Mouse (Mus musculus) heart, adult 8-10 months (tissue): ENCODE results near the gene Cdca5. TPM values are rescaled to one million over a fixed set of nuclear protein-coding genes. Genes with fewer than 3 reads are reported as not detected.
"Not testable (repeated sequence)": the region's sequence is repeated elsewhere in the genome, so short reads cannot be mapped to it uniquely, and the experiment has no call there.

Source experiments
- DNase-seq: peaks from one replicate; pipeline ENCODE4 v3.0.0; 2022; ENCODE audit warnings: low spot score
- total RNA-seq, 4 experiments: library from RNA; stranded (reverse); gene quantifications; 2 replicates each; pipeline ENCODE4 v1.2.4; 2022

Gene Cdca5
- total RNA-seq, 4 experiments from 2014 or later, result 0.16 TPM; not detected in 3

DNA sequence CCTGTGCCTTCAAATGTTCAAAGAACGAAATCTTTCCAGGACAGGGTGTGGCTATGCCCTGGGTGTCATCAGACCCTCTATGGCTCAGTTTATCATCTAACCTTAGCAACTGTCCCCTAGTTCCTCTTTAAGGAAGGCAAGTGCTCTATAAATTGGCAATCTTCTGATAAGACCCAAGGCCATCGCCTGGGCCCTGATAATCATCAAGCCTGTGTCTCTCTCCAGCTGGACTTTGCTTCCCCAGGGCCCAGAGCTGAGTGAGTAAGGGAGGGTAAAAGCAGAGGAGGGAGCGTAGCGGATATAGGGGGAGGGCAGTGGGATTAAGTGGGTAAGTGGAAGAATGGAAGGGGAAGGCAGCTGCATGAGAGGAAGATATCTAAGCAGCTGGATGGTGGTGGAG, 19.7 kb downstream of the Cdca5 start:
- DNase-seq, result no peak

DNA sequence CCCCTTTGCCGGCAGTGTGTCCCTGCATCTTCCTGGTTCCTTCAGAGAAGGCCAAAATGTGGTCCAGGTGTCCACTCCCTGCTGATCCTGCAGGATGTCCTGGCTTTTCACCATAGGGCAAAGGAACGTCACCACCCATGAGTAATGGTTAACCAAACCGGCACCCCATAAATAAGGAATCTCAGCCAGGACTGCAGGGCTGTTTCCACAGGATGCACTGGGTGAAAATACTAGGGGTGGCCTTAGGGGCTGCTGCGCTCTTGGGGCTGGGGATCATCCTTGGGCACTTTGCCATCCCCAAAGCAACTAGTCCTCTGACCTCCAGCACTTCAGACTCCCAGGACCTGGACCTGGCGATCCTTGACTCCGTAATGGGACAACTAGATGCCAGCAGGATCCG, 20.8 kb downstream of the Cdca5 start, which contains the start of gene Naaladl1:
Gene Naaladl1 (plus strand): TSS at position 197 of the 400 bp plus-strand sequence.
- DNase-seq, result no peak

DNA sequence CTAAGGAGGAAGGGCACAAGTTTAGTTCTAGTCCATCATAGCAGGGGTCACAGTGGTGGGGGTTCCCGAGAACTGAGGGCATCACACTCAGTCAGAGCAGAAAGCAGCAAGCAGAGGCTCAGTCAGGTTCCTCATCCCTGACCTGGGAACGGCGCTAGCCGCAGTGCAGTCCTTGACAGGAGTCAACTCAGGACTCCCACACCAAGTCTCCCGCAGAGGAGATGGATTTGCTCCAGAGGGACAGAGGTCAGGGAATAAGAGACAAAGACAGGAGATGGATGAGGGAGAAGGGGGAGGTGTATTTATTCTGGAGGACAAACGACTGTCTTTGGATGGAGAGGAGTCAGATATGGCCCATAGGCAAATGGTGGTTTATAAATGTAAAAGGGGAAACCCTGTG, 28.3 kb downstream of the Cdca5 start:
- no peak for DNase-seq

DNA sequence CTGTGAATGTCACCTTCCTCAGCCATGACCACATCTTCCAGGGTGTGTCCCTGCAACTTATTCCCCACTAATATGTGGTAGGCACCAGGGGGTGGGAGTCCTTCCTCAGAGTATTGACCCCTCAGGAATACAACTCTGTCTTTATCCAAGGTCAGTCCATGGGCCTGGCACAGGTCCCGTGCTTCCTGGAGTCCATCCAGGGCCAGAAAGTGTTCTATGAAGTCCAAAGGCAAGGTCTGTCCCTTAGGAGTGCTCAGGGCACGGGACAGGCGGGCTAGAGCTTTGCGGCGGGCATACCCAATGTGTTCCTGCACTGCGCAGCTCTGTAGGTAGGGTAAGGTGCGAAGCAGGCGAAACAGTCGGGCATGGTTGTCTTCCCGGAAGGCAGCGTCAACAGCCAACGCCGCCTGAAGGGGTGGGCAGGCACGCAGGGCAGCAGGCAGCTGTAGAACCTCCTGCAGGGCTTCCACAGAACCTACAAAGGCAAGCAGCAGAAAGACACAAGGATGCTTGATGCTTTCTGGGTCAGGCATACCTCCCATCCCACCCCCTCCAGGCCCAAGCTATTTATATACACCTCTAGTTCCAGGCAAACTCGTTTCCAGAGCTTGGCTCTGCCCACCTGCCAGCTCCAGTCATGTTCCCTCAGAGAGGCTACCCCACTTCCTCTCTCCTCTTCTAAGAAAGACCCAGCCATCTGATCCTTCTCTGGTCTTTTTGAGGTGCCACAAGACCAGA, 31.5 kb downstream of the Cdca5 start:
- no peak for DNase-seq

DNA sequence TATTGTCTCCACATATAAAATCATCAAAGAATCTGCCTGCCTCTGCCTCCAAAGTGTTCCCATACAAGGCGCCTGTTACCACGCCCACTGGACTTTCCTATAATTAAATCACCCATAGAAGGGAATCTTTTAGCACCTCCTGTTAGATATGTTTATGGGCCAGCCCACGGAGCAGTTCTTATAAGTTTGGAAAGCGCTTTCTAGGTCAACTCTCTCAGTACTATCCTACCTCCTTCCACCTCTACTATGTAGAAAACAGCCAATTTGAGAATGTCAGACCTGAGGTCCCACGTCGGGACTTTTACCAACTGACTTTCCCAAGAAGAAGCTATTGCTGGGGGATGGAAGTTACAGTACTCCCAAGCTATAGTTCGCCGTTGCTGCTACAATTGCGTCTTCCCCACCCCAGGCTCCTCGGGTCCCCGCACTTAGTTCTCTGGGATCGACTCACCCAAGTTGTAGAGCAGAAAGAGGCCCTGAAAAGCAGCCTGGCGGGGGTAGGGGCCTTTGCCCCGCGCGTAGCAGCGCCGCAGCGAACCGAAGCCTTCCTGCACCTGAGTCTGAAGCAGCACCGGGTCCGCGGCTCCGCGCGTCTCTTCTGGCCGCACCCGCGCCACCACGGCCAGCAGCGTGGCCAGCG, 32.7 kb downstream of the Cdca5 start:
- no peak for DNase-seq

DNA sequence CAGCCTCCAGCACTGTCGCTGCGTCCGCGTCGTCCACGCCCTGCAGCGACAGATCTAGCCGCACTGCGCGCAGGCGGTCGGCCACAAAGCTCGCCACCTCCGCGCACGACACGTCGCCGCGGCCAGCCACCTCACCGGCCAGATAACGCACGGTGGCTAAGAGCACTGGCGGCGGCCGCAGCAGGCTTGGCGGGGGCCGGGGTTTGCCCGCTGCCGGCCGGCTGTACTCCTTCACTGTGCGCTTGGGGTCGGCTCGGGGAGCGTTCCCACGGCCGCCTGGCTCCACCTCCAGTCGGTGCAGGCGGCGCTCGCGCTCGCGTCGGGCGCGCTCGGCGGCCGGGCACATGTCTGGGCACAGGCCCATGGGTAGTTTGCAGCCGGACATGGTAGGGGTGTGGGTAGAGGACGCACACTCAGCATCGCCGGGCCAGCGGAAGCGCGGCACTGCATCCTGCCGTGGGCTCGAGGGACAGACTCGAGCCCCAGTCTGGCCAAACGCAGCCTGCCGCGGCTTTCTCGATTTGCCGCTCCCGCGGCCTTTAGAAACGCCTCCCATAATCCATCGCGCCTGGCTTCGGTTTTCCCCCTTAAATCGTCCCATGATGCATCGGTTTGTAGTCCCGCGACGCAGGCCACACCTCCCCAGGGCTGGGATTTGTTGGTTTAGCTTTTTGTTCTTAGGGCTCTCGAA, 33.3 kb downstream of the Cdca5 start, which contains the start of gene Sac3d1:
Gene Sac3d1 (minus strand): TSS at position 665 of the 691 bp plus-strand sequence.
- DNase-seq, result peak; percentile 93

DNA sequence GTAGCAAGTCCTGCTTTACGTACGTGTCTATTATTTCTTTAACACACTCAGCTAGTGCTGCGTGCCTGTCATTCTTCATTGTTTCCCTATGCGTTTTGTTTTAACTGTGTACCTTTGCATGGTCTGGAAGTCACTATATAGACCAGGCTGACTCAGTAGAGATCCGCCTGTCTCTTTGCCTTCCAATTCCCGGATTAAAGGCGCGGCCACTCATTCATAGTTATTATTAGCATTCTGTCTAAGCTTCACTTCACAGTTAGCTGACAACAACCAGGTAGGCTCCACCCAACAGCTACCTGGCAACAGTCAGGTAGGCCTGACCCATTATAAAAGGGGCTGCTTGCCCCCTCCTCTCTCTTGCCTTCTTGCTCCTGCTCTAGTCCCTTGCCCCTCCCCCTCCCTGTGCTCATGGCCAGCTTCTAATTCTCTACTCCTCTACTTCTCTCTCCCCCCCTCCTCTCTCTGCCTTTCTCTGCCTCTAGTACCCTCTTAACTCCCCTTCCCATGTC, 33.9 kb downstream of the Cdca5 start:
- no peak for DNase-seq

DNA sequence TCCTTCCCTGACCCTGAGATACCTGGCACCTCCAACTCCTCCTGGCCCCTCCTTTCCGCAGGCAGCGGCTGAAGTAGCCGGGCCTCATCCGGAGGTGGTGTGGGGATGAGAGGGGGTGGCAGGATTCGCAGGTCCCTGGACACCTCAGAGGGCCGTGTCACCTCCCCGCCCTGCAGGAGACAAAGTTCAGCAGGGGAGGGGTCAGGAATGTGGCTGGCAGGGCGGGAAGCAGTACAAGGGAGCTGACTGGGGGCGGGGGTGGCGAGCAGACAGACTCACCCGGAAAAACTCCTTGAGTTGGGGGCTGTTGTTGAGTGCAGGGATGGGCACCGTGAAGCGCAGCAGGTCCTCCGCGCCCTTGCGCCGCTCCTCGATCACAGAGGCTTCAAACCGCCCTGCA, 37.0 kb downstream of the Cdca5 start:
- no peak for DNase-seq

DNA sequence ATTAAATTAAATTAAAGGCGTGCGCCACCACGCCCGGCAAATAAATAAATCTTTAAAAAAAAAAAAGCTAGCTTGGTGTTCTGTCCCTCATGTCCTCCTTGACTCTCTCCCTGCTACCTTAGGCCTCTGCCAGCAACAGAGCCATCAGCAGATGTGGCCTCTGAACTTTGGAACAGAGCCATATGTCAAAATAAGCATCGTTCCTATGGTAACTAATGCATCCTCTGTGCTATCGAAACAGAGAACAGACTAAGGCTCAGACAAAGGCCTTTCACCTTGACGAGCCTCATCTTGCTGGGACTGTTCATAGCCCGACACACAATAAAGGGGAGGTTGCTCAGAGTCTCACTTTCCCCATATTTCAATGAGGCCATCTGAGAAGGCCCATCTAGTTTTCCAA, 38.5 kb downstream of the Cdca5 start:
- DNase-seq, result no peak

DNA sequence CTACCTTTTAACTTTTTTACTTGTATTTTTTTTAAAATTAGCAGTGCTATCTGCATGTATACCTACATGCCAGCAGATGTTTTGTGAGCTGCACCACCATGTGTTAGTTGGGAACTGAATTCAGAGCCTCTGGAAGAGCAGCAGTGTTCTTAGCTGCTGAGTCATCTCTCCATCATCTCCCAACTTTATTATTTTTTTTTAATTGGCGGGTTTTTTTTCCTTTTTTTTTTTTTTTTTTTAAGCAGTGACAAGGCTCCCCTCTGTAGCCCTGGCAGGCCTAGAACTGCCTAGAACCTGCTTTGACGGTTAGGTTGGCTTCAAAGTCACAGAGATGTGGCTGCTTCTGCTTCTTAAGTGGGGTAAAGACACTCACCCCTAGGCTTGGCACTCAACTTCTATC, 40.1 kb downstream of the Cdca5 start:
- no peak for DNase-seq

DNA sequence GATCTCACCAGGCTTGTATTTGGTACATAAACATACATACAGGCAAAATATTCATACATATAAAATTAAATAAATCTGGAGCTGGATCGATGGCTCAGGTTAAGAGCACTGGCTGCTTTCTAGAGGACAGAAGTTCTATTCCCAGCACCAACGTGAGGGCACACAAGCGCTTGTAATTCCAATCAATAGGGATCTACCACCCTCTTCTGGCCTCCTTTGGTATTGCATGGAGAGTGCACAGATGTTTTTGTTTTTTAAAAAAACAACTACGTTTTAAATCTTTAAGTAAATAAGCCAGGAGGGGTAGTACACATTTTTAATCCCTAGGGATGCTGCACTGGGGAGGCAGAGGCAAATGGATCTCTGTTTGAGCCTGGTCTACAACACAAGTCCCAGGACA, 41.5 kb downstream of the Cdca5 start:
- peak; percentile 56 for DNase-seq

DNA sequence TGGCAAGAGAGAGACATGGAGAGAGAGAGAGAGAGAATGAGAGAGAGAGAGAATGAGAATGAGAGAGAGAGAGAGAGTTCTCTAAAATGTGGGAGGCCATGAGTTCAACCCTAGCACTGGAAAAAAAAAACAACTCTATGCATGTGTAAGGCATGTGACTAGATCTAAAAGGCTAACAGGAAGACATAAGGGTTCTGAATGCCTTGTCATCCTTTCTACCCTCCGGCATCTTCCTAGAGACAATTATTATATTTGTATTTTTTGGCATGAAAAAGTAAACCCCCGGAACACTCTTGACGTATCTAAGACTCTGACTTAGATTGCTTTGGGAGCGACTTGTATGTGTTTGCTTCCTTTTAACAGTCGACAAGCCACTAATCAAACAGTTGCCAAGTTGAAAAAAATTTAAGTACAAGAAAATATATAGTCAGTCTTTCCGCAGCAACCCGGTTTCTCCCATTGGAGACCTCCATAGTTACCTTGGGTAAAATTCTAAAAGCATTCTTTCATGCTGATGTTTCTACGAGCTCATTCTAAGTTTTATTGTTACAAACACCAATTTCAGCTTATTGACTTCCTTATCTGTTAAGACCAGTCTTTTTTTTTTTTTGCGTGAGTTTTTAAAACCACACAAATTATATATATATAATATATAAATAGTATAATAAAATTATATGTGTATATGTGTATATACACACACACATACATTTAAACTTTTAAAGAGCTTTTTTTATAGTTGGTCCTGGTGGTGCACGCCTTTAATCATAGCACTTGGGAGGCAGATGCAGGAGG, 42.2 kb downstream of the Cdca5 start:
- no peak for DNase-seq

DNA sequence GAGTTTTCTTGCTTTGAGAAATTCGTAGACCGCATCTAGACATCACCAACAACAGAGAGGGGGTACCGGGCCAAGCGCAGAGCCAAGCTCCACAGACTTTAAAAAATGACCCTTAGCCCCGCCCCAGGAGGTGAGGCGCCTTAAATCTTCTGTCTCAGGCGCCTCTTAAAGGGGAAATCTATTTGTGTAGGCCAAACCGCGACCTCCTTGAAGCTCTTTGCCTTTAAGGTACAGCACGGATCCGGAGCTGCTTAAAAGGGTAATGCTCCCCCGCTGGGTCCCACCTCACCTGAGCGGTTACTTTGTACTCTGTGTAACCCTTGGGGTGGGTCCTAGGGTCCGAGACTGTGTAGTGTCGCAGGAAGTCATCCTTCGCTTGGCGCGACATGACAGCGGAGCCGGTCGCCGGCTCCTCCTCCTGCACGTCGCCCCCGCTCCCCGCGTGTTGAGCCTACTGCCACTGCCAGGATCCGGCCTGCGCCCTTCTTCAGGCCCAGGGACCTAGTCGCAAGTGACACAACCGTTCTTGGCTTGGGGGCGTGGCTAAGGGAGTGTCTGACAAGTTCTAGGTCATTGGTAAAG, 43.1 kb downstream of the Cdca5 start, which contains the start of gene Snx15:
Gene Snx15 (minus strand): TSS at position 545 of the 582 bp plus-strand sequence.
- peak; percentile 95 for DNase-seq

DNA sequence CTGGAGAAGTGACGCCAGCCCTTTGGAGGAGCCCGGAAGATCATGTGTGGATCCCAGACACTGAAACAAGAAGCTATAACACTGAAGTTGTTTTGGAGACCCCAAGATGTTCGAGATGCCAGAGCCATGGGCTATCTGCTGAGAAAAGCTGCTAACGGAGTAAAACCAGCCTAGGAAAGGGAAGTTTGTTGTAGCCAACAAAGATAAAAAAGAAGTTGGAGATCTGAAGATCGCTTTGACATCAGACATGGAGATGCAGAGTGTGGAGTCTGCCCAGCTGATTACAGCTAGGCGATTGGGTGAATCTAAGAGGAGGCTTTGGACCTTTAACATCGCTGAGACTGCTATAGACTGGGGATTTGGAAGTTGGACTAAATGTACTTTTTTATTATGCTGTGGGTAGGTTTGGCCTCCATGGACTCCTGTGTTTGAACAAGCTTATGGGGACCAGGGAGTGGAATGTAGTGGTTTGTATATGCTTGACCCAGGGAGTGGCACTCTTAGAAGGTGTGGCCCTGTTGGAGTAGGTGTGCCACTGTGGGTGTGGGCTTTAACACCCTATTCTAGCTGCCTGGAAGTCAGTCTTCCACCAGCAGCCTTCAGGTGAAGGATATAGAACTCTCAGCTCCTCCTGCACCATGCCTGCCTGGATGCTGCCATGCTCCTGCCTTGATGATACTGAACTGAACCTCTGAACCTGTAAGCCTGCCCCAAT, 45.8 kb downstream of the Cdca5 start:
- not testable (repeated sequence) for DNase-seq

DNA sequence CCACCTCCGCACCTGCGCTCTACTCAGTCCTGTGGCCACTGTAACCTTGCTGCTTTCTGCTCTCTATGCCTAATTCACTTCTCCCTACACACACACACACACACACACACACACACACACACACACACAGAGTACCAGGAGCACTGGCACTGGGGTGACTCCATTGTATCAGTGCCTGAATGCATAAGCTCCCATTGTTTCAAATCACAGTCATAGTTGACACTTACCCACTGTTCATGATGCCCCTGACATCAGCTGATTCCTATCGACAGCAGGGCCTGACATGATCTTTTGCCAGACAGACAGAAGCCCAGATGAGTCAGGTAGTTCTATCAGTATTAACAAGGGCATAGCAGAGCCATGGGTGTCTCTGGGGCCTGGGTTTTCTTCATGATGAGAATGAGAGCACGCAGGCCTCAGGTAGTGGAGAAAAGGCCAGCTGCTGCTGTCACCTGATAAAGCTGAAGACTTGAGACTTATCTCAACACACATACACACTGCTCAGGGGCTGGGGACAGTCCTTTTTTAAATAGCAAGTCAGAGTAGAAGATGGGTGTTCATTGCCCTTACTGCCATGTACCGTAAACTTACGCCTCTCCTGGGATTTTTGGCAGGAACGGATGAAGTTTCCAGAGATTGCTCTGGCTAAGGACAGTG, 47.5 kb downstream of the Cdca5 start:
- no peak for DNase-seq

DNA sequence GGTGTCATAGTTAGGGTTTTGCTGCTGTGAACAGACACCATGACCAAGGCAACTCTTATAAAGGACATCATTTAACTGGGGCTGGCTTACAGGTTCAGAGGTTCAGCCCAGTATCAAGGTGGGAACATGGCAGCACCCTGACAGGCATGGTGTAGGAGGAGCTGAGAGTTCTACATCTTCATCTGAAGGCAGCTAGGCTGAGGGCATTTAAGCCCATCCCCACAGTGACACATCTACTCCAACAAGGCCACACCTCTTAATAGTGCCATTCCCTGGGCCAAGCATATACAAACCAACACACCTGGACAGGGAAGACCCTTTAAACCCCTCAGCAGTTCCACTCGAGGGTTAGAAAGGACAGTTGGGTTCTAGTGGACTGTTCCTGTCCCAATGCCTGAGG, 48.4 kb downstream of the Cdca5 start:
- DNase-seq, result not testable (repeated sequence)

DNA sequence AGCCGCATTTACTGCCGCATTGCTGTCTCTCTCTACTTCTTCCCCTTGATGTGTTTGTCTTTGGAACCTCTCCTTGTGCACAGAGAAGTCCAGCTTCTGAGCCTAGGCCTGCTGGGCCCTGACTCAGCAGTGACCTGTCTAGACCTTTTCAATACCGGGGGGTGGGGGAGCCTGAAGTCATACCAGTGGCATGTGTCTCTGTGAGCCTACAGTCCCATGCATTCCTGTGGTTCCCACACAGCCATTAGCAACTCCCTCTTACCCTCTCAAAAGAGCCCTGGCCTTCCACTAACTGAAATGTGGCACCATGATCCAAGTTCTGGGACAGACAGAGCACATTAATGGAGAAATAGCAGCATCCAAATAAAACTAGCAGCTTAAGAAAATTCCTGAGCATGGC, 51.6 kb downstream of the Cdca5 start:
- DNase-seq, result no peak

DNA sequence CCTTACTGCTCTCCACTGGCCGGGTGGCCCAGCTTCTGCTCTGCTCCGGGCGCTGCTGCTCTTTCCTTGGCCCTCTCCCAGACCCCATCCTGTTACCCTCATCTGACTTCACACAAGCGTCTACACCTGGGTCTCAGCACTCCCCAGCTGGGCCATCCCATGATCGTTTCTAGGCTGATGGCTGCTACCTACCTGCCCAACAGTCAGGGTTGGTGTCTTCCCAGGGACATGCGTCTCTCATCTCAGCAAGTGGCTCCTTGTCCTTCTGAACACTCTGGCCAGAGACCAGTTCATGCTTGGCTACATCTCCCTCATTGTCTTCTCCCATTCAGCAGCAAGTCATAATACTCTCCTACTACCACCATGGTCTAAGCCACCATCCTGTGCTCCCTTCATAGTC, 54.9 kb downstream of the Cdca5 start:
- DNase-seq, result no peak

DNA sequence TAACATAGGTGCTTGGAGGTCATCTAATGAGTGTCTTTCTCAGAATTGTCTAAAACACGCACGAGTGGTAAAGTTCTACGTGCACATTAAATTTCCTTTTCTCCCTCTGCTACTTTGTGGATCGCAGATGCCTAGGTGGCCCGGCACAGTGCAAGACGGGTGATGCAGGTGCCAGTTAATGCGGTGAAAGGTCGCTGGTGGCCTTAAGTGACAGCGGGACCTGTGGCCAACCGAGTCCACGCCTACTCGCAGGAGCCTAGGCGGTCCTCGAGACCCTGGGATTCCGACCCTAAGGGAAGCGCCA, 55.5 kb downstream of the Cdca5 start:
- DNase-seq, result no peak
